In the genomic region with DNA sequence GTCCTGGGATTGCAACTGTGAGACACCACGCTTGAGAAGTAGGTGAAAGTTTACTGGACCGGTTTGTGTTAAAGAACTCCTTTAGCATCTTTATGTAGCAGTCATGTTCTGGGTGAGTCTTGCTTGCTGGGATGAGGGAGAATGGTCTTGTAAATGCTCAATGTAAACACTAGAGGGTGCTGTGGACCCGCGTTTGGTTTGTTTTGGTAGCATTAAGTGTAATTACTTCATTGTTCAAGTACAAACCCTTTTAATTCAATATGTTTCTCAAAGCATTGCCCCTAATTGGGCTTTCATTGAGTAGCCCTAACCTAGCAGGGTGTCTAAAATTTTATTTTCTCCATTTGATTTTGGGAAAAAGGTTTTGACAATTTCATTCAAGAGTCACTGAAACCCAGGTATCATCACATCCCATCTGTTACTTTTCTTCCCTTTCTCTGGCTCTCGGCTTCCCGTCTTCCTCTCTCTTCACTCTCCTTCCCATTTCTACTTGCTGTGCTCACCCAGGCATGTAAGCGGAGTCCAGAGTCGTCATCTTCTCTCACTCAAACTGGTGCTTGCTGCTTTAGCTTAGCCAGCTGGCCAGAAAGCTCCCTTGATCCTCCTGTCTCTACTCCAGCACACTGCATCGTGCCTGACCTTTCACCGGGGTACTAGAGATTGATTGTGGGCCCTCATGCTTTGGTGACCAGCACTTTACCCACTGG, we compare ENCODE assay signal across 9 mouse cellular contexts. TPM values are rescaled to one million over a fixed set of nuclear protein-coding genes. Genes with fewer than 3 reads are reported as not detected.
DNase-seq lines count a peak whose midpoint lies in the region; TF ChIP-seq lines count a peak whose summit lies in the region.
"Had no signal": no experiment of that assay in that cellular context is flagged by ENCODE, and none has a peak within 500 bp of the region (broad histone marks: within the 10 kb centered on the region; RNA-seq: fewer than 3 reads in every experiment).

No protein-coding gene starts in this region.

- no peaks in the 10 kb centered on the region for H3K4me1 ChIP-seq in lung, adult 2 months (ENCODE audit: control insufficient read depth, insufficient read depth, low read length)

- no peak overlapping the region for H3K4me3 ChIP-seq in lung, adult 2 months (replicated peaks; ENCODE audit: extremely low read depth, low read depth, low read length)
- H3K4me3 ChIP-seq: heart, embryonic 13.5 days had no signal

- 38% methylated on average over 10 of the region's 10 CpGs for WGBS in lung, adult 2 months

- peak; percentile 48 for DNase-seq in adrenal gland, postnatal 14 days
- DNase-seq in adrenal gland, adult 8-10 months, result no peak
- peak; percentile 23 for DNase-seq in lung, adult 2 months
- no peak for DNase-seq in lung, adult 18-20 months
- DNase-seq in c-Kit-positive CD71-positive TER-119-negative erythroid progenitor cells, embryonic 14.5 days (ENCODE audit: low read depth), result peak; percentile 71
- peak; percentile 49 for DNase-seq in kidney, postnatal 14 days
- DNase-seq in retina, embryonic 14.5 days (ENCODE audit: low spot score), result peak; percentile 84
- no peak for DNase-seq in neural tube, embryonic 10.5 days (ENCODE audit: extremely low spot score, low spot score)

- peak; percentile 43 for TF ChIP-seq CTCF in lung, adult 2 months (IDR thresholded peaks at IDR 0.05; ENCODE audit: insufficient read depth, low read length)

- no peak for TF ChIP-seq POLR2A in lung, adult 2 months (IDR thresholded peaks at IDR 0.05; ENCODE audit: borderline replicate concordance, extremely low read depth, low read depth, low read length)

RNA-seq across cellular contexts. Expression of a gene that starts 15.6 kb away (rescaled TPM):
- total RNA-seq in adrenal gland, postnatal 14 days (2021), result 51.7 and 63.2 TPM in 2 replicates
- 10 to 100 TPM; 13.3 to 61.3 (median 18.6) TPM for total RNA-seq in adrenal gland, adult 8-10 months (2022)
- polyA plus RNA-seq in lung, adult 2 months (2012; rRNA removed), result 43.5 and 60.1 TPM in 2 replicates

RNA-seq across cellular contexts. Expression of a gene that starts 37.4 kb away (rescaled TPM):
- 9.5 and 20.0 TPM in 2 replicates for total RNA-seq in adrenal gland, postnatal 14 days (2021)
- 10 to 100 TPM in 3 of 4 experiments, 1 to 10 TPM in 1; 8.9 to 23.2 (median 16.2) TPM for total RNA-seq in adrenal gland, adult 8-10 months (2022)
- polyA plus RNA-seq in lung, adult 2 months (2012; rRNA removed), result 15.0 and 23.3 TPM in 2 replicates

Comparison
In these comparisons a context has a peak if more than half of its experiments do, and no peak if none do; other contexts are left out.
1. DNase-seq: peak in adrenal gland, postnatal 14 days (single experiment), lung, adult 2 months (single experiment), c-Kit-positive CD71-positive TER-119-negative erythroid progenitor cells, embryonic 14.5 days (single experiment), kidney, postnatal 14 days (single experiment) and retina, embryonic 14.5 days (single experiment); none in adrenal gland, adult 8-10 months (single experiment), lung, adult 18-20 months (0 of 2) and neural tube, embryonic 10.5 days (single experiment).